Mouse (Mus musculus) ZHBTc4 (cell line): ENCODE data around the gene Hcrtr1.

Experiments
- DNase-seq: peaks from one replicate; pipeline ENCODE4 v3.0.0-alpha.2; 2011; ENCODE audit warnings: low read depth, low spot score

Gene Hcrtr1

DNA sequence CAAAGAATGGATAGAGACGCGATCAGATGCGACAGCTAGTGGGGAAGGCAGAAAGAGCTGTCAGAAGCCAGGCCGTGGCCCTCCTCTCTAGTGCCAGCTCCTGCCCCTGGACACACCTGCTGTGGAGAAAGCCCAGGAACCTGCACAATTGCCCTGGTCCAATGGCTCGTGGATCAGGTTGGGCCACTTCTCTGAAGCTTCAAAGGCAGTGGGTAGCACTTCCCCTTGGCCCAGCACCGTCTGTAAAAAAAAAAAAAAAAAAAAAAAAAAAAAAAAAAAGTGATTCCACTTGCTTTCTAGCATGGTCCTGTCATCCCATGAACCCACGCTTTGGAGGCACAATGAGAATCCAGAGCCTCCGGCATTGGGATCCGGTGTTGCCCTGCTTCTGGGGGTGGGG lies 28.7 kb upstream of the Hcrtr1 start:
- no peak for DNase-seq

DNA sequence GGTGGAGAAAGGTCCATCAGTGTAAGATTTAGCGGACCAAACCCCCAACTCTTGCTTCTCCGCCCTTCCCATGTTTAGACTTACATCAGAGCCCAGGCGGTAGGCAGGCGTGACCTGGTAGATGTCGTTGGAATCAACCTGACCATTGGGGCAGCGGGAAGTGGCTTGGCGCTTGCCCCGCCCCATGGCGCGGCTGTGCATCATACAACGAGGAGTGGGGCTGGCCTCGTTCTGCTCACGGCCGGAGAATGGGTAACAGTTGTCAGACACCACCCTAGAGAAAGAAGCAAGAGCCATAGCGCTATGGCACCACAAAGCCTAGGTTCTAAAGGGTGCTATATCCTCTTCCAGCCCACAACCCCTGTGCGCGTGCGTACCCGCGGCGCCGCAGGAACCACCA lies 28.2 kb upstream of the Hcrtr1 start:
- peak; percentile 36 for DNase-seq

DNA sequence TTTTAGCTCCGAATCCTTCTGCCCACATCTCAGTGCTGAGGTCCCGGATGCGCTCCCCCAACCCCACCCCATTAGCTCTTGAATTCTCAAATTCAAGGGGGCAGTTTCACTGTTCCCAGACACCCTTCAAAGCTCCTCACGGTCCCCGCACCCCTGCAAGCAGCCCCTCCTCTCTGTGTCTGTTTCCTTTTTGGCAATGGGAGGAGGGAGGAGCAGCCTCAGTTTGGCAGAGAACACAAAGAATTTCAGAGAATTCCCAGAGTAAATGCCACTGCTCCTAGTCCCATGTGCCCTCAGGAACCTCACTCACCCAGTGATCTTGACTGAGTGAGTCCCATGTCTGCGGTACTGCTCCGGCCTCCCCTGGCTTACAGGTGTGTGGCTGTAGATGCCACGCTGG lies 27.4 kb upstream of the Hcrtr1 start:
- DNase-seq = no peak

DNA sequence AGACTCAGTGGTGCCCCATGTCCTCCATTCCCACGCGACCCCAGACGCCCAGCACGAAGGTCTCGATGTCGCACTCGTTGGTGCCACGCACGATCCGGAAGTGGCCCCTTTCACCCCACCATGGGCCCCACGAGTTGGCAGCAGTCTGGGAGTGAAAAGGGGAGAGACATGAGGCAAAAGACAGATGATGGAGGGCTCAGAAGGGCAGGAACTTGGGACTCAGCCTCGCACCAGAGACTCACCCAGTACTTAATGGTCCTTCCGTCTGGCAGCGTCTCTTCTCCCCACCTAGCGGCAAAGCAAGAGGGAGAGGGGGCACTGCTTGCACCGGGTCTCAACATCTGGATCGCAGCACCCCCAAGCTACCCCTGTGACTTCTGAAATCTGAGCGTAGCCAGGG lies 26.9 kb upstream of the Hcrtr1 start:
- DNase-seq = no peak

DNA sequence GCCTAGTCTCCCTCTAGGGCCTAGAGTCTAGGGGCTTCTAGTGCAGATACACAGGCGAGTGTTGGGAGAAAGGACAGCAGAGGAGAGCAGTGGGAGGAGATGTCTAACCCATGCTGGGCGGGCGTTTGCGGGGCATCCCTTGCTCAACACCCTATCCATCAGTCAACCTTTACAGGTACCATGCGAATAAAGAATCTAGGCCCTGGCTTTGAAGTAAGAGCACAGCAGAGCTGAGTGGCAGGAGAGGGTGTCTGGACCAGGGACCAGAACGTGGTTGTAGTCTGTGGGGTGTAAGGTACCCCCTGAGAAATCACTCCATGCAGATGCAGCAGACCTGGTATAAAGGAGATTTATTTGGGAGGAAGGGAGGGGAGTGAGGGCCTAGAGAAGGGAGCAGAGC lies 25.0 kb upstream of the Hcrtr1 start:
- DNase-seq = no peak

DNA sequence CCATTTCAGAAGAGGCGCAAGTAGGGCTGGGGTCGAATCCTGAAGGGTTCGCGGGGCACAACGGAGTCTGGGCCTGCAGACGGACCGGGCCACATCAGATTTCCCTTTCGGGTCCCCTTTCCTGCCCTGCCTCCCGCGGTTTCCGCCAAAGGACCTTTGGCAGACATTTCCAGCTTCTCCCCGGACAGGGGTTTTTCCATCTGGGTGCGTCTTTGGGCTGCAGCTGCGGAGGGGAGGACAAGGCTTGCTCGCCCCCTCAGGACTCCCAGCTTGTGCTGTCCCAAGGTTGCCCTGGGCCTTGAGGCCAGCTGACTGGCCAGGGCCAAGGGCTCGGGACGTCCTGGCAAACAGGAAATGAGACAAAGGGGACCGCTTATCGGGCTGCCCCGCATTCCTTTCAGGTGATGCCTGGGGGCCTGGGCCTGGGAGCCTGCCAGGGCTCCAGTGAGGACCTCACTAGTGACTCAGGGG lies 24.3 kb upstream of the Hcrtr1 start:
- no peak for DNase-seq

DNA sequence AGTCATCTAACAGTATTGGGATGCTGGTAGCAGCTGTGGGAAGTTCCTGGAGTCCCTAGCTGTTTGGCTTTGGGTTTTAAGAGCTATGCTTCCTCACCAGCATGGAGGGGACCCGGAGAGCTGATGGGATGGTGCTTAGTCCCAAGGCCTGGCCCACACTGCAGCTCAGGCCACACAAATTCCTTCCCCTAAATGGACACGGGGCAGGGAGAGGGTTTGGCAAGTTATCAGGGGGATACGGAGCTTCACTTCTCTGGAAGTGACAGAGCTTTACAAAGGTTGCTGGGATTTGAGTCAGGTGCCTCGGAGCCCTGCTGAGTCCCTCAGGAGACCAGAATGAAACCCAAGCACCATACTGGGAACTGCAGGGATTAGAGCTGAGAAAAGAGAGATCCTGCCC lies 22.2 kb upstream of the Hcrtr1 start:
- no peak for DNase-seq

DNA sequence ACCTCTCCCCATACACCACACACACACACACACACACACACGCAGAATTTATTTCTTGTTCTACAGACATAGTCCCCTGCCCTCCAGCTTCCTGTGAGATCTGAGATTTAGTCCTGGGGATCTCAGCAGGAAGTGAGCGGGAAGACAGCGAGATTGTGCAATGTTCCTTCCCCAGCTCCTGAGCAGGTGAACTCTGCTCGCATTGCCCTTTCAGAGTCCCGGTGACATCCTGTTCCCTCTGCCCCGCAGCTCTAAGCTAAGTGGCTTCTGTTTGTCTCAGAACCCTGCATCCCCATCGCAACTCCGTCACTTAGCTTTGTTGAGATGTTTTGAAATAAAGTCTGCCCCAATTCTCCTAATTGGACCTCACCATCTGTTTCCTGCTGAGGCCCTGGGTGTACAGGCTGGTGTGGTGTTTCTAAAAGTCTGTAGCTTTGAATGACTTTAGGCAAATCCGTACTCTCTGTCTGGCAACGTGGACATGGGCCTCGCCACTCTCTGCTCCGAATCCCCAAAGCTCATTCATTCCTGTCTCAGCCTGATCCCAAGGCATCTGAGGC lies 17.7 kb upstream of the Hcrtr1 start:
- DNase-seq = no peak

DNA sequence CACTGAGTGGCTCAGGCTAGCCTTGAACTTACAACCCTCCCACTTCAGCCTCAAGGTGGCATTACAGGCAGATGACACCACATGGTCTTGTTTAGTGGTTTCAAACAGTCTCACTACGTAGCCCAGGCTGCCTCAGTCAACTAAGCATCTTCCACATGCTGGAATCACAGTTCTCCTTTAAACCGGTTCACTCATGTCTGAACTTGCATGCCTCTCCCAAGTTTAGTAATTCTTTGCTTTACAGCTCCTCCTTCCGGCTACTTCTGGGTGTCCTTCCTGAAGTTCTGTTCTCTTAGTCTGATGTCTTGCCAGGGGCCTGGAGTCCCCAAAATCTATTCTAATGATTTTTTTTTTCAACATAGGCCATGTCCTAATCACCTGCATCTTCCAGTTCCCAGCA lies 15.1 kb upstream of the Hcrtr1 start:
- DNase-seq = no peak

DNA sequence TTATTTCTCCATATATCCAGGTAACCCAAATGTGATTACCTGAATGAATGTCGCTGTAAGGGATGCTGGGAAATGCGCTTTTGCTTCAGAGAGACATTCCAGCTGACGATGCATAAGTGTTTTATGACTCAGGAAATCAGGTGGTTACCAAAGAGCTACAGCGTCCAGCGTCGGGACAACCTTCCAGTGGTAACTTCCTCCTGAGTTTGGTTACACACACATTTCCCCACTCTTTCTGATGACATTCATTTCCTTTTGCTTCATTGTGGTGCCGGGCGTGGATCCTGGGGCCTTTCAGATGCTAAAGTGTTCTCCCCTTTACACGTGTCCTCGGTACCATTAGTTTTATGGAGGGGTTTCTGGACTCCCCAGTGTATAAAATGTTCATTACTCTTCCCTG lies 9.2 kb upstream of the Hcrtr1 start:
- no peak for DNase-seq

DNA sequence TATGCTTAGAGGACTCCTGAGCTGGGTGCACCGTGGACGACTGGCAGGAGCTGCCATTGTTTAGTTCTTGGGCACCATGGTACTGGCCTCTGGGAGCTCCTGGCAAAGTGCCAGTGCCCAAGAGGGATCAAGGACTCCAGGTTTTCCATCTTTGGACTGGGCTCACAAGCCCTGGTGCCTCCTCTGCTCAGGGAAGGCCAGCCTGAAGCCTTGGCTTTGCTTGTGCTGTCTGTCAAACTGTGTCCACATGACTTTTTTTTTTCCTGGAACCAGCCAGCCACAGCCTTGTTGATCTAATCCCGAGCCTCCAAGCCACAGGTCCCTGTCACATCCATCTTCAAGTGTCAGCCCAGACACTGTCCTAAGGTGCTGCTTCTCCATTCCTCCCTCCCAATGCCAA lies 2.6 kb upstream of the Hcrtr1 start:
- no peak for DNase-seq

DNA sequence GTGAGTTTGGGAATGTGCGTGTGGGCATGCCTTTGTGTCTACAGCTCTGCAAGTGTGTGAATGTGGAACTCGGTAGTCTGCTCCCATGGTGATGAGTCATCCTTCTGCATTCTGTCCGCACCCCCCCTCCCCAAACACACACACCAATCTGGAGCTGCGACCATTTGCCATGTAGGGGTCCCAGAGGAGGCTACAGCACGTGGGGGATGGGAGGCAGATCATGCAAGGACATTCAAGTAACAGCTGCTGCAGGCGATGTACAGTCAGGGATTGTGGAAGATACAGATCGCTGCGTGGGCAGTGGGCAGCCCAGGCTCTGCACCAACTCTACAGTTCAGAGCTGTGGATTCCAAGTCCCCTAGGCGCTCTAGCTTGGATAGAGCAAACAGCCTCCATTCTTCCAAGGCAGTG lies 1.8 kb upstream of the Hcrtr1 start:
- DNase-seq = no peak

DNA sequence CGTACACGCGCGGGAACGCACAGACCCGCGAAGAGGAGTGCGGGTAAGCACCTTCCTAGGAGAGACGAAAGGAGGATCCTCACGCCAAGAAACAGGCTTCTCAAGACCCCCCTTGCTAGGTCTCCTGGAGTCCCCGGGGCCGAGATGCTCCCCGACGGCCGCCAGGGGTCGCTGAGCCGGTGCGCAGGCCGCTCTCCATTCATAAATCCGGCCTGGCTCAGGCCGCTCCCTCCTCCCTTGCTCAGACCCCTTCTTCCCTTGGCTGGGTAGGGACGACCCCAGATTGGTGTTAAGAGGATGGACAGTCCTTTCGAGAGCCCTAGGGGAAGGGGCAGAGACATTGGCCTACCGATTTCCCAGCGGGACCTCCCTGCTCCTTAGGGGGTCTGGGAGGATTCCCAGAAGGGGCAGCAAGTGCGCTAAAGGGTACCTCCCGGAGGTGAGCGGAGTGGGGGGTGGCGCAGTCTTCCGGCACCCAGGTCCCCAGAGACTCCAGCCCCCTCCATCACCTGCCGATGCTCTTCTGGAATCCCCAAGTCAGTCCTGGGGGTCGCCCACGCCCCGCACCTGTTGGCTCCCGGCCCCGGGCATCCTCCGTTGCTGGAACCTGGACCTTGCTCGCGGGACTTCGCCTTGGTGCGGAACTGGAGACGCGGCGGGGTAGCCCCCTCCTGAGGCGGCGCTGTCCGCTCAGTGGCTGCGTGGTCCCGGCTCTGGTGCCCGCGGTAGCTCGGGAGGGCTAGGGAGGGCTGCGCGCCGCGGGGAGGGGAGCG lies 532 bp downstream of the Hcrtr1 start:
- DNase-seq = peak; percentile 91

DNA sequence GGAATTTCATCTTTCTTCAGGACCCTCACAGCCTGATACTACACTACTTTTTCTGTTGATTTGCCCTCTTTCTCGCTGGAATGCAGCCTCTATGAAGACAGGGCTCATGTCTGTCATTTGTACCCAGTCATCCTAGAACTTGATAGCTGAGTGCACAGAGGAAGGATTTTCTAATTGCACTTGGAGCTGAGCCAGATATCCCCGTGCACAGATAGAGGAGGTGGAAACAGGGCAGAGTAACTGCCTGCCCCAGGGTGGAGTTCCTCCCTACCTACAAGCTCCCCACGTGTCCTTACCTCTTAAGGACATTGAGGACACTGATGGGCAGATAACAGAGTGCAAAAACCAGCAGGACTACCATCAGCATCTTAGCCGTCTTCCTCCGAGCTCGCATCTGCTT lies 5.8 kb downstream of the Hcrtr1 start:
- DNase-seq = no peak

DNA sequence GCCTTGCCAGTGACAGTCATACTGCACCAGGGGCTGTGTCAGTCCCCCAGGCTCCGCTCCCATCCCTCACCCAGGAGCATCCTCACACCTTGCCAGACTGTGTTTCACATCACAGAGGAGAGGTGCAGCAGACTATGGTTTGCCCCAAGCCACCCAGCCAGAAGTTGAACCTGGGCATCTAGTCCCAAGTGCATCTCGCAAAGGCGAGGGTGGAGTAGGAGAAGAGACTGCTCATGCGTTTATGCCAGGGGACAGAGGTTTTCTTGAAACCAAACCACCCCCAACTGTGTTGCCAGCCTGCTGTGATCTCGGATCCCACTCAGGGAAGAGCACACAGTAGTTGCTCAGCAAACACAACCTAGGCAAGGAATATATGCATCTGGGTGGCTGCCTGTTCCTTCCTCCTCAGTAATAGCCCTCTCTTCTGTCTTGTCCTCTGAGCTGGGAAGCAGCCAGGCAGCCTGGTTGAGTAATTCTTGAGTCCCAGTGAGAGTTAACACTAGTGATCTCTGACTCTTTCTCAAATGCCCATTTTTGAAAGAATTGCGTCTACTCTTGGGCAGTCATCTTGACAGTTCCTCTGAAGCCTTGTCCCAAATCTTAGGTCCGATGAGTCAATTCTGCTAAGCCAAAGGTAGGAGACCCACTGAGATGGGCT lies 7.6 kb downstream of the Hcrtr1 start:
- DNase-seq = no peak

DNA sequence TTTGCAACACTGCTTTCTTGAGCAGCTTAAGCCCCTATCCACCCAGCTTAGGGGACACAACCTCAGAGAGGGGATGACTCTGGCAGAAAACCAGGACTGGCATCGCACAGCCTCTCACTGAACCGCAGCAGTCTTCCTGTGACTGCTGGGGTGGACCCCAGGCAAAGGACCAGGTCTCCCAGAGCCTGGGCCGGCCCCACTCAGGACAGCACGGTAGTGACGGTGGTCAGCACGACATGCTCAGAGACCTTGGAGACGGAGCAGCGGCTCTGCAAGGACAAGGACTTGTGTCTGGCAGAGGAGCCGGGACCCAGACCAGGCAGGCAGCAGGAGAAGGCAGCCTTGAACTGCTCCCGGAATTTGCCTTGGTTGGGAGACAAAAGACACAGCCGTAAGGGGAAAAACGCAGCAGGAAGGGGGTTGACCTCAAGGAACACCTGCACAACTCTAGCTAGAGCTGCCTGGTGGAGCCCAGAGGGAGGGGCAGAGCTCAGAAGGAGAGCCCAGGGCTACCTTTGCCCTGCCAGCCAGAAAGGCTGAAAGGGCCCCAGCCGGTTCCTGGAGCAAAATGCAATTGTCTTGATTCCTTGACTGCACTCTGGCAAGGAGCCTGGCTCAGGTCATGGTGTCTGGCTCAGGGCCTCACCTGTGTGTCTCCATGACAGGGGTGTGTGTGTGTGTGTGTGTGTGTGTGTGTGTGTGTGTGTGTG lies 8.4 kb downstream of the Hcrtr1 start:
- peak; percentile 72 for DNase-seq

DNA sequence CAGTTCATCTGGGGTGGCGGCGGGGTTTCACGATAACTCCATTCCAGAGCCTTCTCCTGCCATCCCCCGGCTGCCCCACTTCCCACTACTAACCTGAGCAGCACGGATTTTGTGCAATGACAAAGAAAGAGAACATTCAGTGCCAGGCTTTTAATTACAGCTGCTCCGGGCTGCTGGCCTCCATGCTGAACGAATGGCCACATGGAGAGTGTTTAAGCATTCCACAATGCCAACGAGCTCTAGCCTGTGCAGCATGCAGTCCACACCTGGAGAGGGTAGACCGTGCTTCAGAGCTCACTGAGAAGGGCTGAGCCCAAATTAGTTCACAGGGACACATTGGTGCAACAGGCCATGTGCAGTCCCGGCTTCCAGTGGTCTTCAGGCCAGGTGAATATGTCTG lies 9.1 kb downstream of the Hcrtr1 start:
- DNase-seq = no peak

DNA sequence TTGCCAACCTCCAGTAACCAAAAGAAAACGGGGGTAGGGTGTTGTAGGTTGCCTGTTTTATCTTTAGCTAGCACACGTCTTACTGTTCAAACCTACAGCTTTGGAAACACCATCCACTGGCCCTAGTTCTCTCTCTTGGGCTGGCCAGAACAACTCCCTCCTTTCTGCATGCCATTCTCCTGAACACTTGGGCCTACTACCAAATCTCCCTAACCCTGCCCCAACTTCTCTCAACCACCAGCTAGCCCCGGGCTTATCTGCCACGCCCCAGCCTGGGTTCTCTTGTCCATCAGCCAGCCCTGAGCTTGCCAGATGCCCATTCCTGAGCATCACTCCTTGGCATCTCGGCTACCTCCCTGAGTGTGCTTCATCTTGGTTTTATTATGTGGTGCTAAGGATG lies 10.3 kb downstream of the Hcrtr1 start:
- no peak for DNase-seq

DNA sequence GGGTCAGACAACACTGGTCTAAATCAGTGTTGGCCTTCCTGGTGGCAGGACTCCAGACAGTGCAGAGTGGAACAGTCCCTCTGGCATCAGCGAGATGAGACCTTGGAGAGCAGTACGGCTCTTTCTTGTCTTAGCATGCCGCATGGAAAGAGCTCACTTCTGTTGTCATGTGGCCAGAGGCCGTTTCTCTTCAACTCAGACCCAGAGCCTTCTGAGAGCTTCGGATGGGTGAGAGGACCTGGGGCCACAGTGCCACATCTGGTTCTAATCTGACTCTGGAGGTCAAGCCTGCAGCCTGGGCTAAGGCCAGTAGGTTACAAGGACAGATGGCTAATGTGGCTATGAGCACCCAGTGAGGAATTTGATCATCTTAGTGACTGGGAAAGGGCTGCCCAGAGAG lies 13.2 kb downstream of the Hcrtr1 start:
- DNase-seq = no peak

DNA sequence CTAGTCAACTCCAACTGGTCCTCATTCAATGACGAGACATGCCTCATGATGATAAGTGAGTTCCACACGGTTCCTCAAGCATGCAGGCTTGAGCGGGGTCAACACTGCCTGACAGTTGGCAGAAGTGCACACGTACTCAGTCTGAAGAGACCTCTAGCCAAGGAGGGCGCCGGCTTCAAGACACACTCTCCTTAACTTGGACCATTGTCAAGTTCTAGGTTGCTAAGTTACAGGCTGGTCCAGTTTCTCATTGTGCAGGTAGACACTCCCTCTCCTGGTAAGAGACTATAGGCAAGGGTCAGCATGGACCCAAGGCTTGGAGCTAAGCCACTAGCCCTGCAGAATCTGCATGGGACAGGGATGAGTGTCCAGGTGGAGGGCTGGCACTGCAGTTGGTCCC lies 14.0 kb downstream of the Hcrtr1 start:
- DNase-seq = no peak

DNA sequence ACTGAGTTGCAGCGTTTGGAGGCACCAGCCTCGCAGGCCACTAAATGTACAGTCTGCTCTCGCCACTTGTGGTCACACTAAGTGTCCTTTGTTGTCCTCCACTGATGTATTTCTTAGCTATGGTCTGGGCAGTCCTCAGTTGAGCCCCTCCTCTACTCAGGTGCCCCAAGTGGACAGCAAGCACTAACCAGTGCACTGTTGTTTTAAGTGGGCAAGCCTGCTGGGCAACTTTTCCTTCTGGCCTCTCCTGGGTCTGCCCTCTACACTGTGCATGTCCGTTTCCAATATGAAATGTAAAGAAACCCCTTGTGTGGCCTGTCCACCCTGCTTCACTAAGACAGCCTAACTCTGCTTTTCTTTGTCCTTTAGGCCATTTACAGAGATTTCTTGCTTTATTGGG lies 15.0 kb downstream of the Hcrtr1 start:
- no peak for DNase-seq

DNA sequence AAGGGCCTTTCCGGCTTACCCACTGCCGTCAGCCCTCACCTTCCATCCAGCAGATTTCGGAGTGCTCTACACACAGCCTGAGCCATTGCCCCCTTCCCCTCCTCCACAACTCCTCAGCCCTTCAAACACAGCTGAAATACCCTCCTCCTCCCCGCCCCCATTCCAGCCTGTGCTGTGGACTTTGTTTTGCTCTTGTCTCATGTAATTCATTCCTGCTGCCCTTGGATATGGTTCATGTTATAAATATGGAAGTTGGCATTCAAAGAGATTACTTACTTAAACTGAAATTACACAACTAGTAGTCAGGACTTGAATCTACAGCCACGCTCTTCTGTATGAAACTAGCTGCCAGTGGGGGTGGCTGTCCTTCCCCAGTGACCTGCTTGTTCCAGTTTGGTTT lies 16.1 kb downstream of the Hcrtr1 start:
- DNase-seq = peak; percentile 41

DNA sequence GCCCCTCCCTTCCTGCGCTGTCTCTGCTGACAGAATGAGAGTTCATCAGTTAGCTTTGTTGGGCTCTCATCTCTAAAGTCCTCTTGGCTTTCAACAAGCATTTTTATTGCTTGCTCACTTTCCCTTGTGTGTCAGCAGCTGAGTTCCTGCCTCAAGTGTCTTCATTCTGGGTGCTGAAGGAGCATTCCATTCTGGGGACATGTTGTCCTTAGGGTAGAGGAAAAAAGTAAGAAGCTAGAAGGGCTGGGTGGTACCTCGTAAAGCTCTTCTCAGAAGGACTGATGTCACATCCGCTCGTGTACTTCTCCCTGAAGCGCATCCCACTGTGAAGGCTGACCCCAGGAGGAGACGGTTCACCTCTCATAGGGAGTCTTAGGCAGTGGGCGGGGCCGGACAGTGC lies 17.6 kb downstream of the Hcrtr1 start:
- DNase-seq = peak; percentile 53
